ENCODE assay signal across 8 mouse cellular contexts in the genomic region with DNA sequence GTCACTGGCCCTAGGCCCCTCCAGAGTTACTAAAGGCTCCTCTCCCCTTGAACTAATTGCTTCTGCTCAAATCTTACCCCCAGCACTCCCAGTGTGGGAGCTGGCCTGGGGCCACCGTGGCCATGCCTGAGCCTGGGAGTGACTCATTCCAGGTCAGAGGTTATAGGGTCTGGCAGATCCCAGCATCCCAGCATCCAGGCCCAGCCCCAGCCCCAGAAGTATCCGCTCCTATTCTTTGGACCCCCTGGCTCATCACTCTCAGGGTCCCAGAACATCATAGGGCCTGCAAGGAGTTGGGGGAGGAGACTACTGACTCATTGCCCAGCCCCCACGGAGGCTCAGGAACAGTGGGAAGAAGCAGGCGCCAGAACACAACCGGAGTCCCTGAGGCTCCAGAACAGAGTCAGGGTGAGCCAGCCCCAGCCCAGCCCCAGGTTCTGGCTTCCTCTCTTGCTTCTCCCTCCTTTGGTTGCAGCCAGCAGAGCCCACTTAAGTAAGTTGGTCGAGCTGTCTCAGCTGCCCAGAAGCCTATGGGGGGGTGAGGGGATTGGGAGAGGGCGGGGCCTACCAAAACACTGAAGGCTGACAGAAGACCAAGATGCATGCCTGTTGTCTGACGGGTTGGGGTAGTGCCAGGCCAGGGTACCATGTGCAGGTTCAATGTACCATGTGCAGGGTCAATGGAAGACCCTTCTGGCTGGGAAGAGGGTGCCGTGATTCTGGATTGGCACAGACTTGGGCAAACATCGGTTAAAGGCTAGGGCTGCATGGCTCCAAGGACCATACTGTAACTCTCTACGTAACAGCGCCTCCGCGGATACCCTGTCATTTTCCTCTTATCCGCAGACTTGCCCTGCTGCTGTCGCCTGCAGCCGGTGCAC.
DNase-seq lines count a peak whose midpoint lies in the region; TF ChIP-seq lines count a peak whose summit lies in the region.

No protein-coding gene starts in this region.

- 29% methylated on average over 17 of the region's 17 CpGs for WGBS in cerebellum, adult 2 months

- intact Hi-C loops in heart, postnatal 36 days (cut with DNase I), result loop anchor here (2.0 kb wide), 1 partner anchor 17 kb away; no protein-coding TSS in a partner anchor

- peaks cover 1% of the 10 kb centered on the region; the same call in 1 of the 2 replicates for H3K27me3 ChIP-seq in cerebellum, adult 2 months (ENCODE audit: control insufficient read depth, insufficient read depth, low read length)

- H3K27ac ChIP-seq in cerebellum, adult 2 months (ENCODE audit: insufficient read depth, low read length), result no peak overlapping the region

- no peak for TF ChIP-seq CTCF in cerebellum, adult 2 months (IDR thresholded peaks at IDR 0.05; ENCODE audit: borderline replicate concordance, insufficient read depth, low read depth, low read length)

- H3K4me1 ChIP-seq in cerebellum, adult 2 months (ENCODE audit: control insufficient read depth, insufficient read depth, low read length), result peaks cover 13% of the 10 kb centered on the region

- no peak for DNase-seq in cerebellum, adult 2 months
- no peak for DNase-seq in cerebellum, postnatal 25 days
- peak; percentile 32 for DNase-seq in urinary bladder, postnatal 25 days (ENCODE audit: low spot score)
- DNase-seq in urinary bladder, postnatal 14 days (ENCODE audit: low spot score), result no peak
- peak; percentile 36 to 52 for DNase-seq in heart, postnatal 36 days
- peak; percentile 59 for DNase-seq in lung, postnatal 10 days
- no peak for DNase-seq in cerebellum, postnatal 36 days
- DNase-seq in urinary bladder, adult 18-20 months (ENCODE audit: low spot score in 2 of 2), result no peak

- no peak for TF ChIP-seq POLR2A in cerebellum, adult 2 months (IDR thresholded peaks at IDR 0.05; ENCODE audit: borderline replicate concordance, insufficient read depth, low read length)

- peak overlapping the region; percentile 51 for H3K4me3 ChIP-seq in cerebellum, adult 2 months (replicated peaks; ENCODE audit: insufficient read depth, low read depth, low read length)

Comparison
In these comparisons a context has a peak if more than half of its experiments do, and no peak if none do; other contexts are left out.
1. DNase-seq: peak in urinary bladder, postnatal 25 days (single experiment), heart, postnatal 36 days (2 of 2) and lung, postnatal 10 days (single experiment); none in cerebellum, adult 2 months (0 of 2), cerebellum, postnatal 25 days (0 of 2), urinary bladder, postnatal 14 days (single experiment), cerebellum, postnatal 36 days (0 of 2) and urinary bladder, adult 18-20 months (0 of 2).